Mouse (Mus musculus) bone marrow, adult 2 months (tissue): ENCODE results near the gene Abhd14b. TPM values are rescaled to one million over a fixed set of nuclear protein-coding genes. Genes with fewer than 3 reads are reported as not detected.

Experiments
- H3K27ac ChIP-seq: fragments of 200-500 bp; 2 replicates; pipeline ENCODE4 v1.5.1; 2012; ENCODE audit warnings: low read depth, mild to moderate bottlenecking, control low read depth, inconsistent platforms, low read length; ENCODE audit not compliant: control insufficient read depth, poor library complexity, insufficient read depth
- H3K4me1 ChIP-seq: fragments of 200-500 bp; 2 replicates; pipeline ENCODE4 v1.6.1; 2011; ENCODE audit warnings: low read length; ENCODE audit not compliant: control insufficient read depth, insufficient read depth
- H3K4me3 ChIP-seq: fragments of 200-500 bp; replicated peaks from 2 replicates; pipeline ENCODE3; 2011; ENCODE audit warnings: mild to moderate bottlenecking, low read depth, low read length, control low read depth; ENCODE audit not compliant: control insufficient read depth
- CTCF ChIP-seq: fragments of 200-500 bp; IDR thresholded peaks from 2 replicates; pipeline ENCODE4 v1.5.1; 2011; ENCODE audit warnings: low read length, control low read depth; ENCODE audit not compliant: control insufficient read depth, insufficient read depth
- POLR2A ChIP-seq: fragments of 200-500 bp; IDR thresholded peaks from 2 replicates; pipeline ENCODE4 v1.6.1; 2011; ENCODE audit warnings: low read depth, mild to moderate bottlenecking, control low read depth, low read length, borderline replicate concordance; ENCODE audit not compliant: control insufficient read depth
- WGBS: fragments of 180-500 bp; shearing (Covaris S2); methylation state at CpG from one replicate; pipeline ENCODE4 v1.1.7; 2018; 5-methylcytosine and 5-hydroxymethylcytosine counted together
- polyA plus RNA-seq: library from polyadenylated mRNA; stranded (reverse); fragments of >200 nt; gene quantifications from 2 replicates; pipeline ENCODE4 v1.2.4, GENCODE M21; 2011; ENCODE audit warnings: low replicate concordance; ENCODE audit not compliant: missing spikeins, insufficient read depth, insufficient read length

Abhd14b gene
- polyA plus RNA-seq, 1 experiment, result 6.5 TPM

GRCm38 (mm10) chr9:106499667-106500066, 52.4 kb downstream of the Abhd14b start, which contains the start of gene Iqcf1:
Gene Iqcf1 (plus strand): TSS chr9:106499967.
- no peak within 1 kb of the TSS for H3K27ac ChIP-seq
- no peak within 1 kb of the TSS for H3K4me3 ChIP-seq
- WGBS, result 87% methylated on average over 6 of the region's 6 CpGs
- no peak for TF ChIP-seq POLR2A
- TF ChIP-seq CTCF, result no peak
- no peaks in the 10 kb centered on the region for H3K4me1 ChIP-seq

- TF ChIP-seq CTCF (no peak), POLR2A (no peak)
- WGBS, result 86% methylated on average over 22 of the region's 22 CpGs
- no peak overlapping the region for H3K27ac ChIP-seq
- no peak overlapping the region for H3K4me3 ChIP-seq
- H3K4me1 ChIP-seq, result no peaks in the 10 kb centered on the region
Observed at GRCm38 (mm10) chr9:106501846-106502245, 54.6 kb downstream of the Abhd14b start.

Other genes starting within 250 kb of the Abhd14b start
- 32.4 and 91.7 TPM in 2 replicates for gene Ppm1m, start 247.7 kb upstream of the Abhd14b start, polyA plus RNA-seq
- gene Twf2, start 244.4 kb upstream of the Abhd14b start, polyA plus RNA-seq, result 21.7 and 63.2 TPM in 2 replicates
- gene Tlr9, start 224.9 kb upstream of the Abhd14b start, polyA plus RNA-seq, result 0.56 and 3.6 TPM in 2 replicates
- gene Alas1, start 198.8 kb upstream of the Abhd14b start, polyA plus RNA-seq, result 22.5 and 59.7 TPM in 2 replicates
- 45.1 and 46.9 TPM in 2 replicates for gene Poc1a, start 166.4 kb upstream of the Abhd14b start, polyA plus RNA-seq
- gene Dusp7, start 78.8 kb upstream of the Abhd14b start, polyA plus RNA-seq, result 3.8 and 11.6 TPM in 2 replicates
- gene Rpl29, start 18.0 kb upstream of the Abhd14b start, polyA plus RNA-seq, result 121 and 145 TPM in 2 replicates
- 9.5 and 15.5 TPM in 2 replicates for gene Acy1, start 9.1 kb upstream of the Abhd14b start, polyA plus RNA-seq
- 4.4 and 16.3 TPM in 2 replicates for gene Abhd14a, start 219 bp downstream of the Abhd14b start, polyA plus RNA-seq
- gene Pcbp4, start 5.8 kb downstream of the Abhd14b start, polyA plus RNA-seq, result 7.3 and 19.2 TPM in 2 replicates
- gene Gpr62, start 18.5 kb downstream of the Abhd14b start, polyA plus RNA-seq, result not detected in 2 replicates
- gene Rrp9, start 28.5 kb downstream of the Abhd14b start, polyA plus RNA-seq, result 37.0 and 38.2 TPM in 2 replicates
- gene Parp3, start 29.5 kb downstream of the Abhd14b start, polyA plus RNA-seq, result 8.8 and 33.8 TPM in 2 replicates
- not detected in 2 replicates for gene Iqcf1, start 52.5 kb downstream of the Abhd14b start, polyA plus RNA-seq
- gene Iqcf5, start 67.1 kb downstream of the Abhd14b start, polyA plus RNA-seq, result not detected in 2 replicates
- gene Iqcf3, start 114.2 kb downstream of the Abhd14b start, polyA plus RNA-seq, result not detected in 2 replicates
- gene Iqcf4, start 123.5 kb downstream of the Abhd14b start, polyA plus RNA-seq, result not detected in 2 replicates
- gene Iqcf6, start 179.1 kb downstream of the Abhd14b start, polyA plus RNA-seq, result not detected in 2 replicates
- gene Grm2, start 208.6 kb downstream of the Abhd14b start, polyA plus RNA-seq, result not detected in 2 replicates
- gene Tex264, start 238.5 kb downstream of the Abhd14b start, polyA plus RNA-seq, result 8.8 and 12.5 TPM in 2 replicates